Mouse (Mus musculus) frontal cortex, postnatal 36 days (tissue): ENCODE data around the gene Man2a2.

Source experiments
- DNase-seq, 2 experiments: peaks; one replicate each; pipeline ENCODE4 v3.0.0; 2022; ENCODE audit warnings: low spot score in 2 of 2

Gene Man2a2

GRCm38 (mm10) chr7:80369967-80370431 lies 1.2 kb downstream of the Man2a2 start:
- no peak for DNase-seq

GRCm38 (mm10) chr7:80369461-80369860 lies 1.7 kb downstream of the Man2a2 start:
- no peak for DNase-seq

- no peak for DNase-seq
Measured at GRCm38 (mm10) chr7:80368635-80369421, 2.3 kb downstream of the Man2a2 start.

GRCm38 (mm10) chr7:80368009-80368408 lies 3.2 kb downstream of the Man2a2 start:
- DNase-seq, result no peak

- no peak for DNase-seq
Measured at GRCm38 (mm10) chr7:80367232-80367631, 3.9 kb downstream of the Man2a2 start.

- no peak for DNase-seq
Measured at GRCm38 (mm10) chr7:80365759-80366158, 5.4 kb downstream of the Man2a2 start.

GRCm38 (mm10) chr7:80360435-80360834 lies 10.7 kb downstream of the Man2a2 start:
- DNase-seq, result no peak

- no peak for DNase-seq
Measured at GRCm38 (mm10) chr7:80358039-80358438, 13.1 kb downstream of the Man2a2 start.

GRCm38 (mm10) chr7:80357156-80357555 lies 14.0 kb downstream of the Man2a2 start:
- no peak for DNase-seq

GRCm38 (mm10) chr7:80356351-80356750 lies 14.8 kb downstream of the Man2a2 start:
- no peak for DNase-seq

GRCm38 (mm10) chr7:80352920-80353319 lies 18.3 kb downstream of the Man2a2 start:
- no peak for DNase-seq

- DNase-seq, result no peak
Measured at GRCm38 (mm10) chr7:80350808-80351207, 20.4 kb downstream of the Man2a2 start.

GRCm38 (mm10) chr7:80347670-80348586 lies 23.2 kb downstream of the Man2a2 start:
- no peak for DNase-seq

- no peak for DNase-seq
Measured at GRCm38 (mm10) chr7:80346830-80347229, 24.3 kb downstream of the Man2a2 start.

- DNase-seq, result no peak
Measured at GRCm38 (mm10) chr7:80346173-80346572, 25.0 kb downstream of the Man2a2 start.

- no peak for DNase-seq
Measured at GRCm38 (mm10) chr7:80343270-80344018, 27.7 kb downstream of the Man2a2 start.

- DNase-seq, result peak; percentile 94 to 99
Measured at GRCm38 (mm10) chr7:80342858-80343257, 28.3 kb downstream of the Man2a2 start, which contains the start of gene Hddc3. Gene Hddc3 (plus strand): TSS chr7:80343104.

GRCm38 (mm10) chr7:80341793-80342192 lies 29.4 kb downstream of the Man2a2 start:
- DNase-seq, result no peak

- DNase-seq, result peak; percentile 52 to 53
Measured at GRCm38 (mm10) chr7:80340793-80341192, 30.4 kb downstream of the Man2a2 start, which contains the start of gene Unc45a. Gene Unc45a (minus strand): TSS chr7:80341005.

- peak; percentile 98 for DNase-seq
Measured at GRCm38 (mm10) chr7:80339793-80340628, 31.2 kb downstream of the Man2a2 start.

- DNase-seq, result no peak
Measured at GRCm38 (mm10) chr7:80339371-80339770, 31.8 kb downstream of the Man2a2 start.
